Mouse (Mus musculus) liver, embryonic 13.5 days (tissue): ENCODE data around the gene Rimbp2. TPM values are rescaled to one million over a fixed set of nuclear protein-coding genes. Genes with fewer than 3 reads are reported as not detected.
A peak's percentile ranks its signal among the peaks of the same experiment; 100 is the strongest.
"Not testable (repeated sequence)": the region's sequence is repeated elsewhere in the genome, so short reads cannot be mapped to it uniquely, and the experiment has no call there.

Experiments
- ATAC-seq: fragments of 200-750 bp; cut with Nextera tagmentation; 2 replicates; pipeline ENCODE4 v1.8.0; 2017; ENCODE audit warnings: low read depth, mild to moderate bottlenecking, moderate number of reproducible peaks, moderate library complexity
- DNase-seq: peaks from one replicate; pipeline ENCODE4 v3.0.0; 2022
- H3K27ac ChIP-seq: fragments of 300-500 bp; sonication (generic); 2 replicates; pipeline ENCODE4 v1.5.1; 2015; ENCODE audit warnings: moderate library complexity, mild to moderate bottlenecking, inconsistent platforms
- H3K27me3 ChIP-seq: fragments of 300-500 bp; sonication (generic); 2 replicates; pipeline ENCODE4 v1.6.1; 2015; ENCODE audit warnings: mild to moderate bottlenecking, inconsistent platforms
- H3K36me3 ChIP-seq: fragments of 300-500 bp; sonication (generic); 2 replicates; pipeline ENCODE4 v1.6.1; 2015; ENCODE audit warnings: mild to moderate bottlenecking, inconsistent platforms
- H3K4me1 ChIP-seq: fragments of 300-500 bp; sonication (generic); replicated peaks from 2 replicates; pipeline ENCODE4 v1.6.1; 2015; ENCODE audit warnings: inconsistent platforms
- H3K4me2 ChIP-seq: fragments of 300-500 bp; sonication (generic); 2 replicates; pipeline ENCODE4 v1.6.1; 2015; ENCODE audit warnings: inconsistent platforms, mild to moderate bottlenecking, moderate library complexity
- H3K4me3 ChIP-seq: fragments of 300-500 bp; sonication (generic); replicated peaks from 2 replicates; pipeline ENCODE4 v1.5.1; 2015; ENCODE audit warnings: mild to moderate bottlenecking, inconsistent platforms
- H3K9ac ChIP-seq: fragments of 300-500 bp; sonication (generic); 2 replicates; pipeline ENCODE4 v1.6.1; 2015; ENCODE audit warnings: mild to moderate bottlenecking, inconsistent platforms
- H3K9me3 ChIP-seq: fragments of 300-500 bp; sonication (generic); replicated peaks from 2 replicates; pipeline ENCODE4 v1.6.1; 2016; ENCODE audit warnings: inconsistent platforms
- WGBS: fragments of 180-500 bp; shearing (Covaris S2); methylation state at CpG from one replicate; pipeline ENCODE4 v1.1.7; 2015; ENCODE audit not compliant: insufficient replicate concordance; 5-methylcytosine and 5-hydroxymethylcytosine counted together
- polyA plus RNA-seq: library from polyadenylated mRNA; unstranded; fragments of >200 nt; fragmentation: Nextera tagmentation; extraction: Ambion mirVana; gene quantifications from 2 replicates; pipeline ENCODE4 v1.2.1, GENCODE M21; 2015

Rimbp2 gene
- polyA plus RNA-seq = not detected in 2 replicates

GRCm38 (mm10) chr5:128953278-128954070 lies at the start of gene Rimbp2:
Gene Rimbp2 (minus strand): TSS chr5:128953486.
- DNase-seq (no peak), ATAC-seq (no peak)
- H3K27me3 ChIP-seq = peaks cover 28% of the 10 kb centered on the region
- H3K27ac ChIP-seq = no peak within 1 kb of the TSS
- H3K9ac ChIP-seq = no peak within 1 kb of the TSS
- 0 out of 2 replicates have a peak within 1 kb of the TSS, but pooled peaks have one; percentile 21 for H3K4me3 ChIP-seq
- 10% methylated on average over 17 of the region's 17 CpGs for WGBS
- no peaks in the 10 kb centered on the region for H3K9me3 ChIP-seq
- H3K4me1 ChIP-seq = no peaks in the 10 kb centered on the region; the same call in 1 of the 2 replicates
- H3K4me2 ChIP-seq = peak within 1 kb of the TSS; percentile 40
- H3K36me3 ChIP-seq = no peaks in the 10 kb centered on the region

GRCm38 (mm10) chr5:129002571-129003011 lies 49.3 kb upstream of the Rimbp2 start:
- Histone ChIP-seq H3K9ac (peak overlapping the region; percentile 66), H3K4me1 (peaks cover 85% of the 10 kb centered on the region), H3K27ac (peak overlapping the region; percentile 91), H3K27me3 (no peaks in the 10 kb centered on the region), H3K9me3 (no peaks in the 10 kb centered on the region), H3K4me2 (peak overlapping the region; percentile 97), H3K4me3 (peak overlapping the region; percentile 39), H3K36me3 (peaks cover 68% of the 10 kb centered on the region)
- WGBS = 11% methylated on average over 14 of the region's 14 CpGs
- peak; percentile 33 for DNase-seq
- no peak for ATAC-seq

DNA sequence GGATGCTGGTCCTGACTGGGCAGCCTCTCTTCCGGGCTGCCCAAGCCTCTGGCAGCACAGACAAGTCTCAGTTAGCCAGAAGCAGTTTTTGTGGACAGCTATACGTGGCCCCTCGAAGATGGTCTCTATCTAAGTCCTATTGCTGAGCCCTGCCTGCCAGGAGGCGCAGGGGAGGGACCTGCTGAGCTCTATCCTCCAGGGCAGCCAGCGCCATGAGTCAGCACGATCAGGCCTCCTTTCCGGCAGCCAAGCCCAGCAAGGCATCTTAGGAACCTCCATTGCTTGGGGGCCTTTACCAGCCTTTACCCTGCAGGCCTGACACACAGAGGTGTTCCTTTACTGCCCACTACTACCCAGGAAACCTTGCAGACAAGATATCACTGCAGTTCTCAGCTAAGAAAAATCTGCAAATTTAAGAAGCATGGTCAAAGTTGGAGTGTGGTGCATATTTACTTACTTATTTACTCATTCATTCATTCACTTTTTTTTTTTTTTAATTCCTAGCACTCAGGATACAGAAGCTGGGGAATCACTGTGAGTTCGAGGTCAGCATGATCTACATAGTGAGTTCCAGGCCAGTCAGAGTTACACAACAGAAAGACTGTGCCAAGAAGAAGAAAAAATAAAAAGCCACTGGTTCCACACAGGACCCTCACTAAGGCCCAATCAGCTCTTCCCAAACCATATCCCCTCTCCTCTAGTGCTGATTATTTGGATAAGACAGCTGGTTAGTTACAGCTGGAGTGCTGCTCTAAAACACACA lies 47.6 kb upstream of the Rimbp2 start:
- peak; percentile 86 for DNase-seq
- H3K4me3 ChIP-seq = peak overlapping the region; percentile 39
- ATAC-seq = peak; percentile 93
- H3K27ac ChIP-seq = peak overlapping the region; percentile 91
- H3K4me2 ChIP-seq = peak overlapping the region; percentile 97
- H3K4me1 ChIP-seq = peaks cover 77% of the 10 kb centered on the region
- H3K36me3 ChIP-seq = peaks cover 76% of the 10 kb centered on the region
- no peaks in the 10 kb centered on the region for H3K9me3 ChIP-seq
- H3K27me3 ChIP-seq = no peaks in the 10 kb centered on the region
- peak overlapping the region; percentile 74 for H3K9ac ChIP-seq
- 13% methylated on average over 8 of the region's 8 CpGs for WGBS

- 91% methylated on average over 19 of the region's 19 CpGs for WGBS
- ATAC-seq = no peak
Measured at GRCm38 (mm10) chr5:128987141-128987954, 34.1 kb upstream of the Rimbp2 start.

DNA sequence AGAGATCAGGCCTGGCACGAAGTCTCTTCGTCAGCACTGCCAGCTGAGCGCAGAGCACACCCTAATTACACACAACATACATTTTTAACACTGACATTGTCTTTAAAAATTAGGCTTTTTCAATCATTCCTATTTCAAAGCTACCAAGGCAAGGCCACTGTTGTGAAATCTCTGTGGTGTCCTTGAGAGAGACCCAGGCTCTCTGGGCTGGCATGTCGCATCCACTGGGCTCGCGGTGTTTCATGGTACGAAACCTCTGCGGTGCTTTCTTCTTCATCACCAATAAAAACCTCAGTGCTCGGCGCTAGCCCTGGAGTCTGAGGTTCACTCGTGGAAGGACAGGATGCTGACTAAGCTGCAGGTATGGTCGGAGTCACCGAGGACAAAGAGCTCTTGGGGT lies 32.7 kb upstream of the Rimbp2 start:
- no peaks in the 10 kb centered on the region for H3K9me3 ChIP-seq
- no peaks in the 10 kb centered on the region for H3K4me1 ChIP-seq
- no peak overlapping the region for H3K4me3 ChIP-seq
- 94% methylated on average over 13 of the region's 13 CpGs for WGBS
- no peak for ATAC-seq
- H3K27me3 ChIP-seq = no peaks in the 10 kb centered on the region
- H3K36me3 ChIP-seq = peaks cover 69% of the 10 kb centered on the region
- DNase-seq = no peak
- H3K9ac ChIP-seq = no peak overlapping the region
- no peak overlapping the region for H3K4me2 ChIP-seq
- no peak overlapping the region for H3K27ac ChIP-seq

More at GRCm38 (mm10) chr5:128987141-128987954, 34.1 kb upstream of the Rimbp2 start:
- Histone ChIP-seq H3K4me2 (no peak overlapping the region), H3K27me3 (no peaks in the 10 kb centered on the region), H3K9ac (no peak overlapping the region), H3K27ac (no peak overlapping the region), H3K36me3 (peaks cover 83% of the 10 kb centered on the region), H3K9me3 (no peaks in the 10 kb centered on the region), H3K4me3 (no peak overlapping the region), H3K4me1 (no peaks in the 10 kb centered on the region)
- no peak for DNase-seq

GRCm38 (mm10) chr5:128984536-128984935 lies 31.2 kb upstream of the Rimbp2 start:
- Histone ChIP-seq H3K4me3 (no peak overlapping the region), H3K4me1 (no peaks in the 10 kb centered on the region), H3K27ac (no peak overlapping the region), H3K4me2 (no peak overlapping the region), H3K36me3 (peaks cover 55% of the 10 kb centered on the region), H3K9me3 (no peaks in the 10 kb centered on the region), H3K27me3 (no peaks in the 10 kb centered on the region), H3K9ac (no peak overlapping the region)
- ATAC-seq (no peak), DNase-seq (no peak)
- WGBS = 92% methylated on average over 6 of the region's 6 CpGs

DNA sequence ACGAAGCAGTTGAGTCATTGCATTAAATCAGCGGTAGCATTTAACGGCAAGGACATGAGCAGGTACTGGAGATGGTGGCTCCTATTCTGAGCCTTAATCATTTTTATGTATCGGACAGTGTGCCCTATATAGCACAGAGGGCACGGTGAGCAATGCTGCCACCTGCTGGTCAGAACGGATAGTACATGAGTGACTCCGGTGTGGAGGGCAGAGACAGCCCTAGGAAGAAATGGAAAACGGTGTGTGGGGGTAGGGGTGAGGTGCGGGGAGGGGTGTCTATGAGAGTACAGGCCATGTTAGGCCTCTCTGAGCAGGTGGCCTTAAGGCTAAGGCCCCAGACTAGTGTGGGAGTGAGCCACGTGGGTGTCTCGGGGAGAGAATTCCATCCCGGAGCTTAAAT lies 28.3 kb upstream of the Rimbp2 start:
- WGBS = 30% methylated on average over 12 of the region's 12 CpGs
- ATAC-seq (peak; percentile 71), DNase-seq (peak; percentile 57)
- Histone ChIP-seq H3K36me3 (peaks cover 26% of the 10 kb centered on the region), H3K4me2 (no peak overlapping the region), H3K27me3 (no peaks in the 10 kb centered on the region), H3K9me3 (no peaks in the 10 kb centered on the region; the same call in 1 of the 2 replicates), H3K27ac (no peak overlapping the region), H3K9ac (no peak overlapping the region), H3K4me1 (no peaks in the 10 kb centered on the region), H3K4me3 (no peak overlapping the region)

- DNase-seq (no peak), ATAC-seq (no peak)
- Histone ChIP-seq H3K9me3 (no peaks in the 10 kb centered on the region; the same call in 1 of the 2 replicates), H3K4me1 (no peaks in the 10 kb centered on the region), H3K27ac (no peak overlapping the region), H3K4me3 (no peak overlapping the region), H3K36me3 (peaks cover 18% of the 10 kb centered on the region), H3K9ac (no peak overlapping the region), H3K4me2 (no peak overlapping the region), H3K27me3 (no peaks in the 10 kb centered on the region)
- 40% methylated on average over 7 of the region's 7 CpGs for WGBS
Measured at GRCm38 (mm10) chr5:128980857-128981256, 27.6 kb upstream of the Rimbp2 start.

- ATAC-seq = no peak
- H3K36me3 ChIP-seq = no peaks in the 10 kb centered on the region
- no peak overlapping the region for H3K27ac ChIP-seq
- H3K4me2 ChIP-seq = no peak overlapping the region
- H3K4me1 ChIP-seq = no peaks in the 10 kb centered on the region
- no peaks in the 10 kb centered on the region for H3K27me3 ChIP-seq
- no peak for DNase-seq
- no peak overlapping the region for H3K9ac ChIP-seq
- H3K4me3 ChIP-seq = no peak overlapping the region
- H3K9me3 ChIP-seq = no peaks in the 10 kb centered on the region; the same call in 1 of the 2 replicates
- 88% methylated on average over 7 of the region's 7 CpGs for WGBS
Measured at GRCm38 (mm10) chr5:128978957-128979356, 25.7 kb upstream of the Rimbp2 start.

GRCm38 (mm10) chr5:128977466-128977865 lies 24.2 kb upstream of the Rimbp2 start:
- H3K4me3 ChIP-seq, H3K36me3 ChIP-seq, H3K9me3 ChIP-seq, H3K27me3 ChIP-seq, DNase-seq, H3K9ac ChIP-seq, ATAC-seq, H3K4me1 ChIP-seq, H3K27ac ChIP-seq, H3K4me2 ChIP-seq: not testable (repeated sequence)
- WGBS = 55% methylated on average over 1 of the region's 1 CpGs

- H3K27me3 ChIP-seq = no peaks in the 10 kb centered on the region
- DNase-seq (no peak), ATAC-seq (no peak)
- no peak overlapping the region for H3K27ac ChIP-seq
- 27% methylated on average over 4 of the region's 4 CpGs for WGBS
- H3K36me3 ChIP-seq = no peaks in the 10 kb centered on the region
- H3K4me3 ChIP-seq = no peak overlapping the region
- H3K4me1 ChIP-seq = no peaks in the 10 kb centered on the region
- no peak overlapping the region for H3K4me2 ChIP-seq
- H3K9ac ChIP-seq = no peak overlapping the region
- no peaks in the 10 kb centered on the region; the same call in 1 of the 2 replicates for H3K9me3 ChIP-seq
Measured at GRCm38 (mm10) chr5:128976266-128976665, 23.0 kb upstream of the Rimbp2 start.
